Mouse (Mus musculus) cerebellum, adult 9-11 months (tissue): ENCODE measurements around the gene Arhgef15.
"Not testable (repeated sequence)": the region's sequence is repeated elsewhere in the genome, so short reads cannot be mapped to it uniquely, and the experiment has no call there.

Experiments
- DNase-seq: peaks from one replicate; pipeline ENCODE4 v3.0.0; 2022

Arhgef15 gene

GRCm38 (mm10) chr11:68957308-68957707 is at the start of gene Arhgef15:
Gene Arhgef15 (minus strand): TSS chr11:68957480.
- no peak for DNase-seq

- not testable (repeated sequence) for DNase-seq
These were observed 49.3 kb upstream of the Arhgef15 start for GRCm38 (mm10) chr11:69006575-69006974.

DNA sequence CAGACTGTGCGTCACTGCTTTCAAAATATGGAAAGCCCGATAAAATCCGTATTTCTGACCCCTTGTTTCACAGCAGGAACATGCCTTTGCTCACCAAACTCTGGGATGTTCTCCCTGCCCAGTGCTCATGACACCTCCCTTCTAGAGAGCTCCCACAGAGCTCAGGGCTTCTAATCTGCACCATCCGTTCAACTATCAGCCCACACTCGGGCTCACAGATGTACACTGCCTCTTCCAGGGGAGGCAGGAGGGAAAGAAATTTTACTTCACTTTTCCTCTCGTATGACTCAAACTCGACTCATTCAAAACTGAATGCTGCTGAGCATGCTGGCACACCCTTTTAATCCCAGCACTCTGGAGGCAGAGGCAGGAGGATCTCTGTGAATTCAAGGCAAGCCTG is 47.9 kb upstream of the Arhgef15 start:
- DNase-seq, result no peak

- no peak for DNase-seq
These were observed 46.3 kb upstream of the Arhgef15 start for GRCm38 (mm10) chr11:69003592-69003991.

DNA sequence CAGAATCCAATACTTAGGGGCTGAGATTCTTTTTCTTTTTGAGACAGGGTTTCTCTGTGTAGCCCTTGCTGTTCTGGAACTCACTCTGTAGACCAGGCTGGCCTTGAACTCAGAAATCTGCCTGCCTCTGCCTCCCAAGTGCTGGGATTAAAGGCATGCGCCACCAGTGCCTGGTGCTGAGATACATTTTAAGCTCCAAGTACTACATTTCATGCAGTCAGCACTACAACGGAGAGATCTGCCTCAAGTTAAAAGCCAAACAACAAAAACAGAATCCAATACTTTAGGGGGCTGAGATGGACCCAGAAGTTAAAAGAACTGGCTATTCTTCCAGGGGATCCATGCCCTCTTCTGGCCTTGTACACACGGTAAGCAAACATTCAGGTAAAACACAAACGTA is 45.5 kb upstream of the Arhgef15 start:
- not testable (repeated sequence) for DNase-seq

GRCm38 (mm10) chr11:68997080-68997479 is 39.8 kb upstream of the Arhgef15 start:
- DNase-seq, result no peak

DNA sequence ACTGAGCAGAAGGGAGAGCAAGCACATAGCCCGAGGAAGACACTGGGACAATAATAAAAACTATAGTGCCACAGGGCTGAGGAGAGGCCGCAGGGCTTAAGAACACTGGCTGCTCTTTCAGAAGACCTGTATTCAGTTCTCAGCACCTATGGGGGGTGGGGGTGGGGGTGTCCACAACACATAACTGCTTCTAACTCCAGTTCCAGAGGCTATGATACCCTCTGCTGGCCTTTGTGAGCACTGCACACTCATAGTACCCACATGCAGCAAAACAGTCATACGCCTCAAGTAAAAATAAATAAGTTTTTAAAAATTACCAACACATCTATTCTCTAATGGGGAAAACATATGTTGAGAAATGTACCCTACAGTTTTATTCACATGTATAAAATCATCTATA is 37.1 kb upstream of the Arhgef15 start:
- no peak for DNase-seq

DNA sequence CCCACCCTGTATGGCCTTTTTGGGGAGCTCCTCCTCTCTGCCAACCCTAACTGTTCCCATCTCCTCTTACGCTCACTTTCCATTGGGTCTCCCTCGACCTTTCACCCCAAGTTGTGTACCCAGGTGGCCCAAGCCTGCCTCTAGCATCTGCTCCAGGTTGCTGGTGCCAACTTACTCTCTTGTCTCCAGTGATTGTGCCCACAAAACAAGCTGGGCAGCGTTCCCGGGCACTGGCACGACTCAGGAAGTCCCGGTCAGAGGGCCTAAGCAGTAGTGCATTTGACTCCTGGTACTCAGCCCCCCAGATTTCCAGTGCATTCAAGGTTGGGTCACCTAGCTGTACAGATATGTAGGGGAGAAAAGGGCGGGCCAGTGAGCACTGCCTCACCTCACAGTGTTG is 35.8 kb upstream of the Arhgef15 start:
- peak; percentile 75 for DNase-seq

GRCm38 (mm10) chr11:68988341-68988740 is 31.1 kb upstream of the Arhgef15 start:
- DNase-seq, result peak; percentile 85

- DNase-seq, result peak; percentile 46
These were observed 30.1 kb upstream of the Arhgef15 start for GRCm38 (mm10) chr11:68987365-68987882.

GRCm38 (mm10) chr11:68982639-68983369 is 25.5 kb upstream of the Arhgef15 start:
- peak; percentile 69 for DNase-seq

GRCm38 (mm10) chr11:68980919-68981318 is 23.6 kb upstream of the Arhgef15 start:
- DNase-seq, result no peak

DNA sequence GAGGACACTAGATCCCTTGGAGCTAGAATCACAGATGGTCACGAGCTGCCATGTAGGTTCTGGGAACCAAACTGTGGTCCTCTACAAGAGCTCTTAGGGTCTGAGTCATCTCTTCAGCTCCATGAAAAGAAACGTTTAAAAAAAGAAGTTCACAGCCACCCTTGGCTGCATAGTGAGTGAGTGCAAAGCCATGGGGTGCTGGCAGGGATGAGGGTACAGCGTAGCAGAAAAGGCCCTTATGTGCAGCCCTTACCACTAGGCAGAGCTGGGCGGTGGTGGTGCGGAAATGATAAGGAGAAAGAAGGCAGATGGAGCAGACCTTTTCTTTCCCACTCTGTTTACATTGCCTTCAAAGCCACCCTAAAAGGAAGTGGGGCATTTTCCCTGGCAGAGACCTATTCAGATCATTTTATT is 22.0 kb upstream of the Arhgef15 start:
- no peak for DNase-seq

- no peak for DNase-seq
These were observed 18.3 kb upstream of the Arhgef15 start for GRCm38 (mm10) chr11:68975601-68976000.

DNA sequence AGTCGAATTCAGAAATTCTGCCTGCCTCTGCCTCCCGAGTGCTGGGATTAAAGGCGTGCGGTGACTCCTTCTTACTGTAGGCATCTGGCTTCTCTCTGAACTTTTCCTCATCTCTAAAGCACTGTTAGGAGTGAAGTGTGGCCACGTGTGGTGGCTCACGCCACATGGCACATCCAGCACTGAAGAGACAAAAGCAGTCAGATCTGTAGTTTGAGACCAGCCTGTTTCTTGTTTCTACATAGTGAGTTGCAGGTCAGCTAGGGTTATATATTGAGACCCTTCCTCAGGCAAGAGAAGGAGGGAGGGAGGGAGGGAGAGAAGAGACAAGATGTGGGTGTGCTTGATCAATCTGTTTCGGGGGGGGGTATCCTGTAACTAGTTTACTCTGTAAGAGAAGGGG is 17.8 kb upstream of the Arhgef15 start, which contains the start of gene Rangrf:
Gene Rangrf (minus strand): TSS at position 101 of the 400 bp plus-strand sequence.
- no peak for DNase-seq

DNA sequence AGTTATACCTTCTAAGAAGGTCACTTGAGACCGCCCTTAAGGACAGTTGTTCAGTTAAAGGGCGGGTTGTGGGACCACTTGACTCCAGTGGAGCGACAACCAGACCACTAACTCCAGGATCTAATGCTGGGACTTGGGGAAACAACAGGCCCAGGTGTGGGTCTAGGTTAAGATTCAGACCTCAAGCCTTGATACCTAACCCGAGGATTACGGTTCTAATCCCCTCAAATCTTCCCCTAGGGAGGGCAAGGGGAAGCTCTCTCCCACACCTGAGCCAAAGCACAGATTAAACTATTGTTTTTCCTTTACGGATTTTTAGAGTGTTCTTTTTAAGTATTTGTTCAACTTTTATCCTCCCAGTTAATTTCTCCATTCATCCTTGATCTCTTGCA is 16.8 kb upstream of the Arhgef15 start:
- DNase-seq, result no peak

DNA sequence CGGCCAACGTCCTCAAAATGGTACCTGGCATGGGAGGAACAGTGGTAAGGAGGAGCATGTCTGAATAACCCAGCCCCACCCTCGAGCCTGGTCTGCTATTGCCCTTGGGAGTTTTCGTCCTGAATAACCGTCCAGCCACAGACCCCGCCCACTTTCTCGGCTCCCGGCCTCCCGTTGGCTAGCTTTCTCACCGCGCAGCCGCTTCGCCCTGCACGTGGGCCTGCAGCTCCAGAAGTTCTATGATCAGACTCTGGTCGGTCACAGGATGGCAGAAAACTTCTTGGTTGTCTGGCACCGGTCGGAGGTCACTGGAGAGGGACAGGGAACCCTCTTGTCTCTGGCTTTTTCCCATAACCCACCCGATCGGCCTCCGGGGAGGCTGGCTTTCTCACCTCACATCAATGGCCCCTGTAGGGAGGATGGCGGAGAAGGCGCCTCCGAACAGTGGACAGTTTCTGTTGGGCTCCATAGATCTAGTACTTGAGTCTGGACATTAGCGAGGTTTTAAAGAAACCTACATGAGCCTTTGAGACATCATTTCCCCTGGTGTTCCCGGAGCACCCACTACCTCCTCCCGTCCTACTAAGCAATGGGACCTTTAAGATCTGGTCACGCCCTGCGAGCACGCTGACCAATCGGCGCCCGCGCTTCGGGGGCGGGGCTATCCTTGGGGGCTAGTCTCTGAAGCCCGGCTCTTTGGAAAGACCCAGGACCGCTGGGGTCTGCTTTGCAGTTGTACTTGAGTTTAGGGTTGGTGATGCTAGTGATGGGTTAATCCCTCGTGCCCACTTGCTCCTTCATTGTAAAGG is 16.2 kb upstream of the Arhgef15 start:
- DNase-seq, result peak; percentile 86

GRCm38 (mm10) chr11:68970232-68970631 is 13.0 kb upstream of the Arhgef15 start:
- peak; percentile 53 for DNase-seq

- peak; percentile 58 for DNase-seq
These were observed 11.5 kb upstream of the Arhgef15 start for GRCm38 (mm10) chr11:68968752-68969151.

GRCm38 (mm10) chr11:68967337-68968282 is 10.3 kb upstream of the Arhgef15 start, which contains the start of gene Slc25a35:
Gene Slc25a35 (plus strand): TSS chr11:68968131.
- peak; percentile 94 for DNase-seq

DNA sequence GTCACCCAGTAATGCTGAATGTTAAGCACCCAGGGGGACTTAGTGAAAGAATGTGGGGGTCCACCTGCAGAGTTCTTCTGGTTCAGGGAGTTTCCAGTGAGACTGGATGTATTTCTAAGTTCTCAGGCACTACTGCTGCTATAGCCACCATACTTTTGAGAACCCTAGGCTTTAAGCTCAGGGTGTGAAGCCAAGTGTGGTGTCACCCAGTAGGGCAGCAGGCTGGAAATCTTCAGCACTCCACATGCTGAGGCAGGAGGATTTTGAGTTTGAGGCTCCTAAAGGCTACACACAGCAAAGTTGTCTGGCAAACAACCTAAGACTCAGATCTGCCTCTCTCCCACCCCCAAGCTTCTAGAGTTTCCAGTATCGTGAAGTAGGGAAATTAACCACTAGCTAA is 9.3 kb upstream of the Arhgef15 start:
- DNase-seq, result peak; percentile 29

- DNase-seq, result no peak
These were observed 8.6 kb upstream of the Arhgef15 start for GRCm38 (mm10) chr11:68965845-68966244.

GRCm38 (mm10) chr11:68965050-68965449 is 7.8 kb upstream of the Arhgef15 start:
- no peak for DNase-seq
